Mouse (Mus musculus) lung, postnatal 0 days (tissue): ENCODE data around the gene Txndc11.

Experiments
- CTCF ChIP-seq: IDR thresholded peaks from 2 replicates; pipeline ENCODE4 v1.5.1; 2016; ENCODE audit warnings: antibody characterized with exemption, mild to moderate bottlenecking
- EP300 ChIP-seq: IDR thresholded peaks from 2 replicates; pipeline ENCODE4 v1.6.1; 2016; ENCODE audit warnings: antibody characterized with exemption, mild to moderate bottlenecking, control low read depth

GRCm38 (mm10) chr16:11062794-11063721 lies 71.4 kb downstream of the Txndc11 start:
- TF ChIP-seq CTCF (no peak), EP300 (no peak)
